Mouse (Mus musculus) forebrain, embryonic 14.5 days (tissue): ENCODE measurements around the gene Npas3. TPM values are rescaled to one million over a fixed set of nuclear protein-coding genes. Genes with fewer than 3 reads are reported as not detected.
A peak's percentile ranks its signal among the peaks of the same experiment; 100 is the strongest.

Source experiments
- ATAC-seq: fragments of 200-750 bp; cut with Nextera tagmentation; 2 replicates; pipeline ENCODE4 v1.8.0; 2017; ENCODE audit warnings: mild to moderate bottlenecking, moderate library complexity
- DNase-seq: peaks from one replicate; pipeline ENCODE4 v3.0.0-alpha.2; 2015; ENCODE audit warnings: low spot score
- H3K27ac ChIP-seq: fragments of 300-500 bp; sonication (generic); 2 replicates; pipeline ENCODE4 v1.5.1; 2014; ENCODE audit warnings: low read depth, mild to moderate bottlenecking, control low read depth, low read length, moderate library complexity
- H3K27me3 ChIP-seq: fragments of 300-500 bp; sonication (generic); replicated peaks from 2 replicates; pipeline ENCODE4 v1.6.1; 2014; ENCODE audit warnings: low read length, control low read depth, mixed read lengths; ENCODE audit not compliant: control insufficient read depth, insufficient read depth
- H3K36me3 ChIP-seq: fragments of 300-500 bp; sonication (generic); 2 replicates; pipeline ENCODE4 v1.6.1; 2014; ENCODE audit warnings: low read length, control low read depth; ENCODE audit not compliant: control insufficient read depth, insufficient read depth
- H3K4me1 ChIP-seq: fragments of 300-500 bp; sonication (generic); 2 replicates; pipeline ENCODE4 v1.6.1; 2014; ENCODE audit warnings: antibody characterized with exemption, low read length, control low read depth; ENCODE audit not compliant: control insufficient read depth, insufficient read depth
- H3K4me2 ChIP-seq: fragments of 300-500 bp; sonication (generic); 2 replicates; pipeline ENCODE4 v1.6.1; 2014; ENCODE audit warnings: mild to moderate bottlenecking, control low read depth, low read length
- H3K4me3 ChIP-seq: fragments of 300-500 bp; sonication (generic); 2 replicates; pipeline ENCODE4 v1.5.1; 2014; ENCODE audit warnings: low read depth, low read length, control low read depth
- H3K9ac ChIP-seq: fragments of 300-500 bp; sonication (generic); 2 replicates; pipeline ENCODE4 v1.6.1; 2014; ENCODE audit warnings: mild to moderate bottlenecking, low read length, control low read depth, moderate library complexity
- H3K9me3 ChIP-seq: fragments of 300-500 bp; sonication (generic); replicated peaks from 2 replicates; pipeline ENCODE4 v1.6.1; 2016; ENCODE audit warnings: low read length, control low read depth, mixed read lengths; ENCODE audit not compliant: control insufficient read depth
- WGBS: fragments of 180-500 bp; shearing (Covaris S2); extraction: QIAGEN DNeasy Blood & Tissue Kit; methylation state at CpG from one replicate; pipeline ENCODE4 v1.1.7; 2014; 5-methylcytosine and 5-hydroxymethylcytosine counted together
- polyA plus RNA-seq: library from polyadenylated mRNA; unstranded; fragments of >200 nt; fragmentation: Nextera tagmentation; extraction: Ambion mirVana; gene quantifications from 2 replicates; pipeline ENCODE4 v1.2.1, GENCODE M21; 2014

The Npas3 gene
- polyA plus RNA-seq, 1 experiment from 2014 or later = 12.9 TPM

DNA sequence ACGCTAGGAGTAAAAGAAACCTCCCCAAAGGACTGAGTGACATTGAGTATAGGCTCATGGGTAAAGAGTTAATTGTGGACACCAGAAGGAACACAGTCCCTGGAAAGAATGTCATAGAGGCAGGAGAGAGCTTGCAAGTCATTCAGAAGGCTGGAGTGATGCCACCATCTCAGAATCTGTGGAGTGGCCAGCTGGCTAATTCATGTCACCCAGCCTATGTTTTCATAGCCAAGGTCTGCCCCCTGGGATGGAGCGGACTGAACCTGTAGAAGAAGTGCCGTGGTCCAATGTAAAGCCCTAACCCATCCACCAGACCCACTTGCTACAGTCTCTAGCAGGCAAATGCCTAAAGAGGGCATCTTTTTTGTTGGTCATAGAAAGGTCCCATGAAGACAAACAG, 832.5 kb downstream of the Npas3 start:
- Histone ChIP-seq H3K9ac (no peak overlapping the region), H3K9me3 (no peaks in the 10 kb centered on the region), H3K4me1 (no peaks in the 10 kb centered on the region), H3K4me2 (no peak overlapping the region), H3K27me3 (no peaks in the 10 kb centered on the region), H3K27ac (no peak overlapping the region), H3K36me3 (no peaks in the 10 kb centered on the region), H3K4me3 (no peak overlapping the region)
- WGBS = 94% methylated on average over 3 of the region's 3 CpGs
- DNase-seq (no peak), ATAC-seq (no peak)

DNA sequence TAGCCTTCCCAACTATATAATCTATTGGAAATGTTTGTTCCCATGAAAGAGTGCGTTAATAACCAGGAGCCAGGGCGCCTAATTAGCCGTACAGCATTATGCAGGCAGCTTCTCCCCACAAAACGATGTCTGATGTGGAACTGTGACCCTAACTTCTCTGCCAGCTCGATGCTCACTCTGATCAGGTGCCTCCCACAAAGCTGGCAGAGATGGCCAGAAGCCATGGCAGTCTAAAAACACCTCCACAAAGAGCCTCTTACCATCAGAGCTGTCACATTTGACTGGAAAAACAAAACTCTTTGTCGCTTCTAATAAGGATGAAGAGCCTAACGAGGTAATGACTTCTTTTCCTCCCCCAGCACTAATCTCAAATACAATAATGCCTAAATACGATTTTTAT, 845.3 kb downstream of the Npas3 start:
- H3K4me3 ChIP-seq = no peak overlapping the region
- H3K36me3 ChIP-seq = no peaks in the 10 kb centered on the region
- 17% methylated on average over 8 of the region's 8 CpGs for WGBS
- DNase-seq = peak; percentile 74
- H3K27me3 ChIP-seq = no peaks in the 10 kb centered on the region
- H3K9ac ChIP-seq = no peak overlapping the region
- H3K4me2 ChIP-seq = no peak overlapping the region
- peaks cover 4% of the 10 kb centered on the region; the same call in 1 of the 2 replicates for H3K4me1 ChIP-seq
- H3K27ac ChIP-seq = no peak overlapping the region
- no peaks in the 10 kb centered on the region for H3K9me3 ChIP-seq
- peak; percentile 37; the same call in 1 of the 2 replicates for ATAC-seq

DNA sequence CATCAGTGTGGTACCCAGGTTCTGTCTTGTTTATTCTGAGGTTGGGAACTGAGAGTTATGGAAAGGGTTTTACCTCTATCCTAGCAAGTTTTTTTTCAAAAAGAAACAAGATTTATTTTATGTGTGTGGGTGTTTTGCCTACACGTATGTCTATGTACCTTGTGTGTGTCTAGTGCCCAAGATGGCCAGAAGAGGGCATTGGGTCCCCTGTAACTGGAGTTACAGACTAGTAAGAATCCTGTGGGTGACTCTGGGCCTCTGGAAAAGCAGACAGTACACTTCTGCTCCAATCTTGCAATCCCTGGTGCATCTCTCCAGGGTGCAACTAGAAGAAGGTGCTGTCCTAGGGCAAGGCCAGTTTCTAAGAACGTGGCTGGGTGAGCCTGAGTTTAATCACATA, 848.0 kb downstream of the Npas3 start:
- WGBS = 78% methylated on average over 2 of the region's 2 CpGs
- DNase-seq (no peak), ATAC-seq (no peak)
- Histone ChIP-seq H3K4me2 (no peak overlapping the region), H3K9me3 (no peaks in the 10 kb centered on the region), H3K36me3 (no peaks in the 10 kb centered on the region), H3K27me3 (no peaks in the 10 kb centered on the region), H3K4me1 (peaks cover 4% of the 10 kb centered on the region; the same call in 1 of the 2 replicates), H3K9ac (no peak overlapping the region), H3K4me3 (no peak overlapping the region), H3K27ac (no peak overlapping the region)

DNA sequence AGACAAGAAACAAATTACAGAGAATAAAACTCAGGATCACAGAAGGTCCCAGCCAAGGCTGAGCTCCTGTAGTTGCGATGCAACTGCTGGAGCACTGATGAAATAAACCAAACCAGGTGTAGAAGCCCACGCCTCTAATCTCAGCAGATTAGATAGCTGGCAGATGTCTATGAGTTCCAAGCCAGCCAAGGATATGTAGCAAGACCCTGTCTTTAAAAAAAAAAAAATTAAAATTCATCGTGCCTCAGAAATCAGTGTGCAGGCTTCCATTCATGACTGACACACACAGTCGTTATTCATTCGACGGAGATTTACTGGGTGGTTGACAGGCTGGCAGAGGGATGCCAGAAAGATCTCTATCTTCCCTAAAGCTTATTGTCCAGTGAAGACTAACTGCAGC, 849.7 kb downstream of the Npas3 start:
- Histone ChIP-seq H3K27ac (no peak overlapping the region), H3K4me1 (peaks cover 4% of the 10 kb centered on the region; the same call in 1 of the 2 replicates), H3K9me3 (no peaks in the 10 kb centered on the region), H3K9ac (no peak overlapping the region), H3K27me3 (no peaks in the 10 kb centered on the region), H3K4me2 (no peak overlapping the region), H3K36me3 (no peaks in the 10 kb centered on the region), H3K4me3 (no peak overlapping the region)
- ATAC-seq (no peak), DNase-seq (no peak)
- 66% methylated on average over 6 of the region's 6 CpGs for WGBS

DNA sequence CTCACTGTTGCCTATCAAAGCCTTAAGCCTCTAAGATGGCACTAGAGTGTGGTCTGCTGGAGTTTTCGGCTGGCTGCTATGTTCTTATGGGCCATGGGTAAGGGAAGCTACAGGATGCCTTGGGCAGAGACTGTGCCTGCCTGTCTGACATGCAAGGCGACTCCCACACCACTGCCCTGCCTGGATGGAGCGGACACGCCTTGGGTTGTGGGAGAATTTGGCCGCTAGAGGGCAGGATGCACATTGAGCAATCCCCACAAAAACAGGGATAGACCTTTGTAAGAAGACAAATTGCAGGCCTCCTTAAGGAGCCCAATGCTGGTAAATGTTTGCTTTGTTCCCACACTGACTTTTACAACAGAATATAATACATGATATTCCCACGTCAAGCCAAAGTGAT, 850.3 kb downstream of the Npas3 start:
- no peaks in the 10 kb centered on the region for H3K36me3 ChIP-seq
- H3K4me1 ChIP-seq = peaks cover 4% of the 10 kb centered on the region; the same call in 1 of the 2 replicates
- H3K4me3 ChIP-seq = no peak overlapping the region
- H3K27ac ChIP-seq = no peak overlapping the region
- no peaks in the 10 kb centered on the region for H3K27me3 ChIP-seq
- peak; percentile 76 for DNase-seq
- no peak overlapping the region for H3K9ac ChIP-seq
- ATAC-seq = peak; percentile 52; the same call in 1 of the 2 replicates
- WGBS = 12% methylated on average over 6 of the region's 6 CpGs
- no peak overlapping the region for H3K4me2 ChIP-seq
- no peaks in the 10 kb centered on the region for H3K9me3 ChIP-seq

DNA sequence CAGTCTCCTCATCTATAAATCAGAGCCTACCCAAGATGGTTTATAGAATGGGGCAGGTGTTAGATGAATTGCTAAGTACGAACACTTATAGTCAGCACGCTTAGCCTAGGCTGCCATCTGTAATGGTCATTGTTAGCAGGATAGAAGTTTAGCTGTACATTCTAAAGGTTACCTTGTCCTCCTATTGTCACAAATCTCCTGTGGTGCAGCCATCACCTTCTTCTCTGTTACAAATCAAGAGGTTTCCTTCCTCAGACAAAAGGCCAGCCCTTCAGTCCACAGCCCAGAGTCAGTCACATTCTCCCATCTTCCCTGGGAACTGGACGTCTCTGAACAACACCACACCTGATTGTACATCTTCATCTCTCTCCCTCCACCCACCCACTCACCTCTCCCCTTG, 851.0 kb downstream of the Npas3 start:
- DNase-seq (no peak), ATAC-seq (no peak)
- WGBS = 90% methylated on average over 3 of the region's 3 CpGs
- Histone ChIP-seq H3K27ac (no peak overlapping the region), H3K36me3 (no peaks in the 10 kb centered on the region), H3K4me2 (no peak overlapping the region), H3K9ac (no peak overlapping the region), H3K4me3 (no peak overlapping the region), H3K27me3 (no peaks in the 10 kb centered on the region), H3K4me1 (no peaks in the 10 kb centered on the region; the same call in 1 of the 2 replicates), H3K9me3 (no peaks in the 10 kb centered on the region)

DNA sequence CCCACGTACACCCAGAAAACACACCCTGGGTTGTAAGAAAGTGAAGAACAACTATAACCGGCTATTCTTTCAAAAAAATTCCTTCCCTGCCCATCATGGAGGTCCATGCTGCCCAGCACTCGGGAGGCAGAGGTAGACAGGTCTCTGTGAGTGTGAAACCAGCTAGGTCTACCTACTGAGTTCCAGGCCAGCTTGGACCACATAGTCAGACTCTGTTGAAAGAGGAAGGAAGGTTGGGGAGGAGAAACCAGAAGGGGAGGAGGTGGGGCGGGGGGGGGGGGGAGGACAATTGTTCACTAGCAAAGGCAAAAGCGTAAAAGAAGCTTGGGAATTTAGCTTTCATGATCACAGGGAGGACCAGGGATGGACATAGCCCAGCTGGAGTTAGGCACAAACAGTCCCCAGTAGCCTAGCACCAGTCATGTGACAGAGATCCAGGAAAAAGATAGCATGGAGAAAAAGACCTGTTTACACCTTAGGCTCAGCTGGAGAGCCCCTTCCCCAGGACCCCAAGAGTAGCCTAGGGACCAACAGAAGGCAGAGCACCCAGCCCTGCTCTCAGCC, 852.9 kb downstream of the Npas3 start:
- H3K27ac ChIP-seq = no peak overlapping the region
- no peak overlapping the region for H3K4me3 ChIP-seq
- H3K4me2 ChIP-seq = no peak overlapping the region
- 83% methylated on average over 4 of the region's 5 CpGs for WGBS
- H3K36me3 ChIP-seq = no peaks in the 10 kb centered on the region
- no peak for ATAC-seq
- H3K4me1 ChIP-seq = no peaks in the 10 kb centered on the region
- no peaks in the 10 kb centered on the region for H3K27me3 ChIP-seq
- H3K9ac ChIP-seq = no peak overlapping the region
- no peak for DNase-seq
- H3K9me3 ChIP-seq = no peaks in the 10 kb centered on the region

DNA sequence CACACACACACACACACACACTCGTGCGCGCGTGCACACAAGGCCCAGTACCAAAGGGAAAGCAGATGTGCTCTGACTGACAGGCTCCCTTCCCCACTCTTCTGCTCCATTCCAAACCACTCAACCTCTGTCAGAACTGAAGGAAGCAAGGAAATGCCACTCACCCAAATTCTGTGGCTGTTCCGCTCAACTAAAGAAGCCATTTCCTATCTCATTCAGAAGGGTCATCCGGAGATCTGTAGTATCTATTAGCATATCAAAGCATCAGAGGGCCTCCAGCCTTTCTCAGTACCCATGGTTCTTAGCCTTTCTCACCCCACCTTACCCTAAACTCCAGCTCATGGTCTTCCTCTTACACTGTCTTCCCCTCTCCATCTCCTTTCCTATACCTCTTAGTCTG, 854.0 kb downstream of the Npas3 start:
- H3K9ac ChIP-seq = no peak overlapping the region
- no peak overlapping the region for H3K27ac ChIP-seq
- H3K4me1 ChIP-seq = no peaks in the 10 kb centered on the region
- no peak overlapping the region for H3K4me2 ChIP-seq
- no peaks in the 10 kb centered on the region for H3K27me3 ChIP-seq
- no peaks in the 10 kb centered on the region for H3K36me3 ChIP-seq
- ATAC-seq (no peak), DNase-seq (no peak)
- H3K4me3 ChIP-seq = no peak overlapping the region
- WGBS = 82% methylated on average over 6 of the region's 6 CpGs
- no peaks in the 10 kb centered on the region for H3K9me3 ChIP-seq

DNA sequence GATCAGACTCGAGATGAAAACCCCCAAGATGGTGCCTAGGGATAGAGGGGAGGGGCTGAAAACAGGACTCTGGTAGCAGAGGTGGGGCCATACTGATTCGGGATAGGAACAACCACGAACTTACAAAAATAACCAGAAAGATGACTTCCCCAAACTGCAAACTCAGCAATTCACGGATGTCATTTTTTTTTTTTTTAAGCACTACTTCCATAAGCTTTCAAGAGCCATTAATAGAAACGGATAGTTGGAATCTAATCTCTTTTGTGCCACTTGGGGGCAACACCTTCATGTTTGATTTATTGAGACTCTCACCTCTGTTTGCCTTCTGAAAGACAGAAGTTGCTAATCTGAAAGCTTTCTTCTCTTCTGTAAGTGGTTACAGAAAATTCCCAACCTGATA, 857.1 kb downstream of the Npas3 start:
- 64% methylated on average over 5 of the region's 5 CpGs for WGBS
- DNase-seq = peak; percentile 77

More for the DNA sequence above, 857.1 kb downstream of the Npas3 start:
- H3K9ac ChIP-seq = no peak overlapping the region
- no peaks in the 10 kb centered on the region for H3K4me1 ChIP-seq
- no peak for ATAC-seq
- H3K27me3 ChIP-seq = no peaks in the 10 kb centered on the region
- no peaks in the 10 kb centered on the region for H3K36me3 ChIP-seq
- no peak overlapping the region for H3K4me2 ChIP-seq
- no peaks in the 10 kb centered on the region for H3K9me3 ChIP-seq
- H3K4me3 ChIP-seq = no peak overlapping the region
- no peak overlapping the region for H3K27ac ChIP-seq
